Mouse (Mus musculus): ENCODE data around the gene Ehd4. TPM values are rescaled to one million over a fixed set of nuclear protein-coding genes. Genes with fewer than 3 reads are reported as not detected.
A peak's percentile ranks its signal among the peaks of the same experiment; 100 is the strongest.

Gene Ehd4
- polyA plus RNA-seq, 1 experiment from 2014 or later = 62.9 TPM

DNA sequence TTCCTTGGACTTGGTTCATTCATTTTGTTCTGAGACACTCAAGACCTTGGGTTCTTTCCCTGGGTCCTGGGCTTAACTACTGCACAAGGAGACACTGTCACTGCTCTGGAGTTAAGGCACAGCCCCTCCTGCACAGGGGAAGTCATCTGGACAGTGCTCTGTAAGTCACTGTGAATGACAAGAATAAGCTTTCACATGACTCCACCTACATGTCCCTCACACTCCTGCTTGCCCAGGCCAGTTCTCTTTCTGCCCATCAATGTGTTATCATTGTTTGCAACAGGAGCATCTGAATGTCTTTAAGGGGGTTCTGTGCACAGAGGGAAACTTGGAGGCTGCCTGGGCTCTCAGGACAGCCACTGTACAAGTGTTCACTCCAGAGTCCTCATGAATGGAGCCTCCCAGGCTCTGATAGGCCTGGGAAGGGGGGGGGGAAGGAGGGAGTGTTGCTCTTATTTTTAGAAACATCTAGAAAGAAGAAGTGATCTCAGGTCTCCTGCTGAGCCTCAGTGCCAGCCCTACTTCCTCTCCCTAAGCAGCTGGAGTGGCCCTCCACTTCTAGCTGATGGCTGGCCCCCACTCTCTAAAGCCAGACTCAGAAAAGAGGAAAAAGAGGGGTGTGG lies 19.8 kb downstream of the Ehd4 start:
- H3K27ac ChIP-seq (ENCODE audit: low read depth) = no peak overlapping the region
- TF ChIP-seq CTCF (IDR thresholded peaks at IDR 0.05; ENCODE audit: low read depth) = no peak

DNA sequence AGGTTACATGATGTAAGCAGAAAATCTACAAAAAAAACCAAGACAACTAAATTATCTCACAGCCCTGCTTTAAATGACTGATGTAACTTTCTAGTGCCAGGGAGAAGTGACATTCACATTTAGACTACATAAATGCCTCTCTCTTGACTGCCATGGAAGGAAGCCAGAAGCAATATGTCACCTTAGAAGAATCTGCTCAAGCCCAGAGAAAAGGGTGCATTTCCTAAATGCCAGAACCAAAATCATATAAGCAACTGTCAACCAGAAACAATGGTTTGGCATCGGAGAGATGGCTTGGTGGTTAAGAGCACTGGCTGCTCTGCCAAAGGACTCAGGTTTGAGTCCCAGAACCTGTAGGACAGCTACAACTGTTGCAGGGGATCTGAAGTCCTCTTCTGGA lies 22.5 kb downstream of the Ehd4 start:
- peaks cover 5% of the 10 kb centered on the region; the same call in 1 of the 2 replicates for H3K36me3 ChIP-seq (ENCODE audit: insufficient read depth)
- DNase-seq = peak; percentile 42
- ATAC-seq (ENCODE audit: insufficient read depth) = no peak
- no peak for TF ChIP-seq CTCF (IDR thresholded peaks at IDR 0.05; ENCODE audit: low read depth)
- H3K27me3 ChIP-seq (ENCODE audit: insufficient read depth, low read length) = no peaks in the 10 kb centered on the region
- no peak overlapping the region for H3K9ac ChIP-seq
- no peak overlapping the region for H3K4me2 ChIP-seq
- H3K27ac ChIP-seq (ENCODE audit: low read depth) = no peak overlapping the region
- WGBS = 67% methylated on average over 1 of the region's 1 CpGs
- no peaks in the 10 kb centered on the region for H3K9me3 ChIP-seq (ENCODE audit: low read depth, low read length)
- no peak overlapping the region for H3K4me3 ChIP-seq (ENCODE audit: low read depth, low read length)
- H3K4me1 ChIP-seq (ENCODE audit: insufficient read depth) = peaks cover 14% of the 10 kb centered on the region

More for the DNA sequence above, 19.8 kb downstream of the Ehd4 start:
- H3K9me3 ChIP-seq (ENCODE audit: low read depth, low read length) = no peaks in the 10 kb centered on the region
- no peak overlapping the region for H3K4me3 ChIP-seq (ENCODE audit: low read depth, low read length)
- no peak for ATAC-seq (ENCODE audit: insufficient read depth)
- no peak overlapping the region for H3K9ac ChIP-seq
- H3K4me1 ChIP-seq (ENCODE audit: insufficient read depth) = 0 out of 2 replicates have a peak, but pooled peaks cover 3% of the 10 kb centered on the region
- H3K4me2 ChIP-seq = no peak overlapping the region
- no peaks in the 10 kb centered on the region for H3K27me3 ChIP-seq (ENCODE audit: insufficient read depth, low read length)
- no peak for DNase-seq
- H3K36me3 ChIP-seq (ENCODE audit: insufficient read depth) = no peaks in the 10 kb centered on the region

DNA sequence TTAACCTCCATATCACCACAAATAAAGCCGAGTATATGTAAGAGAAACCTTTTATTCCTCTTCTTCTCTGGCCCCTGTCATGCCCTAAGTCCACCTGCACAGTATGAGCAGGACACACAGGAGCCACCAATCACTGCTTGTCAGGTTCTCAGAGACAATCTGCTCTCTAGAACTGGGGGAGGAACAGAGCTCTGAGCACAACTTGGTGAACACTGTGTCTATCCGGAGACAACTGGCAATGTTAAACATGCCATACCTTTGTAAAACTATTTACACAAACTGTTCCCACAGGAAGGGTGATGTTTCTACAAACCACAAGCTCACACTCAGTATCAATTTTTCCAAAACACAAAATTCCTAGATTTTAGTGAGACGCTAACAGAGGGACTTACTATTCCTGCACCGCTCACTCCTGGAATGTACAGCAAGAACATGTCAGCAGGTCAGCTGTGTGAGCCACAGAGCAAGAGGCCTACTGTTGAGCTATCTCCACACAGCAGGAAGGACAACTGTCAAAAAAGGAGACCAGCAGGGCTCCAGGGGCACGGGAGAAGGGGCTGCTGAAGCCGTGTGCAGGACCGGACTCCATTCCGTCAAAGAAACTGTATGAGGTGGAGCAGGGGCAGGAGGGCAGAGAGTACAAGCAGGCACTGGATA lies 25.0 kb downstream of the Ehd4 start:
- peaks cover 11% of the 10 kb centered on the region for H3K4me1 ChIP-seq (ENCODE audit: insufficient read depth)
- no peak overlapping the region for H3K4me3 ChIP-seq (ENCODE audit: low read depth, low read length)
- H3K9ac ChIP-seq = no peak overlapping the region
- H3K36me3 ChIP-seq (ENCODE audit: insufficient read depth) = peaks cover 8% of the 10 kb centered on the region; the same call in 1 of the 2 replicates
- ATAC-seq (ENCODE audit: insufficient read depth) (no peak), DNase-seq (no peak)
- H3K9me3 ChIP-seq (ENCODE audit: low read depth, low read length) = no peaks in the 10 kb centered on the region
- TF ChIP-seq CTCF (IDR thresholded peaks at IDR 0.05; ENCODE audit: low read depth) = no peak
- WGBS = 40% methylated on average over 8 of the region's 8 CpGs
- H3K27ac ChIP-seq (ENCODE audit: low read depth) = peak overlapping the region; percentile 84
- H3K4me2 ChIP-seq = no peak overlapping the region
- H3K27me3 ChIP-seq (ENCODE audit: insufficient read depth, low read length) = no peaks in the 10 kb centered on the region

DNA sequence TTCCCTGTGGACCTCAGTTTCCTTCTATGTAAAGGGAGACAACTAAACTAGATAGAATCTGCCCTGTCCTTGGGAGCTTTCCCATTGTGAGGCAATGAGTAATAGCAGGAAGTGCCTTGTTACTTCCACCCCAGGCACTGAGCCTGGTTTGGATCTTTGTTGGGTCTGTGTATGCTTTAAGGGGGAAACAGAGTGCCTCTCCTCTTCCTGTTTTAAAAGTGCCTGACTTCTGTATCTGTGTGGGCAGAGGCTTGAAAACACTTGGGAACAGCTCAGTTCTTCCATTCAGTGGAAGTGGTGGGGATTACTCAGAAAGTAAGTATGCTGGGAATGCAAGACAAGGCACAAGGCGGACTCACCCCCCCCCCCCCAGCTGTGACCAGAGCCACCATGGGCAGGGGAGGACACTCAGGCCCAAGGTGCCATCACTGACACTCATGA lies 25.8 kb downstream of the Ehd4 start:
- no peak for TF ChIP-seq CTCF (IDR thresholded peaks at IDR 0.05; ENCODE audit: low read depth)
- Histone ChIP-seq H3K4me1 (ENCODE audit: insufficient read depth) (peaks cover 11% of the 10 kb centered on the region), H3K36me3 (ENCODE audit: insufficient read depth) (peaks cover 8% of the 10 kb centered on the region; the same call in 1 of the 2 replicates), H3K9me3 (ENCODE audit: low read depth, low read length) (no peaks in the 10 kb centered on the region), H3K27me3 (ENCODE audit: insufficient read depth, low read length) (no peaks in the 10 kb centered on the region), H3K4me3 (ENCODE audit: low read depth, low read length) (no peak overlapping the region), H3K4me2 (no peak overlapping the region), H3K9ac (no peak overlapping the region), H3K27ac (ENCODE audit: low read depth) (peak overlapping the region; percentile 84)
- peak; percentile 79 for ATAC-seq (ENCODE audit: insufficient read depth)
- 50% methylated on average over 1 of the region's 1 CpGs for WGBS
- peak; percentile 72 for DNase-seq

DNA sequence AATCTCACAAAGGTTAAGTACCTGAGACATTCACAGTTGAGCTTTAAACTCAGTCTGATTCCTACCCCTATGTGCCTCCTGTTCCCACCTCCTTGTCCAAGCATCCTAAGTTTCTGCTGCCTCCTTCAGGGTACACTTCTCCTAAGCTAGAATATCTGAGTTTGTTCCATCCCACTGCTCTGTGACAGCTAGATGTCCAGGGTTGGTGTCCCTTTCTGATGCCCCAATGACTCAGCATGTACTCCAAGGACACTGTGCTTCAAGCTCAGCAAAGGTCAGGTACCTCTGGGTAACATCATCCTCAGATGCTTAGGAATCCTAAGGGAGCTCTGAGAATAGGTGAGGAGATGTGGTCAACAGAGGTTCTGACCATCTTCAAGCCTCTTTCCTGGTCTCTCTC lies 26.4 kb downstream of the Ehd4 start:
- H3K4me2 ChIP-seq = no peak overlapping the region
- no peak overlapping the region for H3K4me3 ChIP-seq (ENCODE audit: low read depth, low read length)
- H3K27ac ChIP-seq (ENCODE audit: low read depth) = peak overlapping the region; percentile 84
- no peaks in the 10 kb centered on the region for H3K27me3 ChIP-seq (ENCODE audit: insufficient read depth, low read length)
- H3K4me1 ChIP-seq (ENCODE audit: insufficient read depth) = peaks cover 11% of the 10 kb centered on the region
- no peak for DNase-seq
- H3K36me3 ChIP-seq (ENCODE audit: insufficient read depth) = peaks cover 8% of the 10 kb centered on the region; the same call in 1 of the 2 replicates
- no peak for ATAC-seq (ENCODE audit: insufficient read depth)
- no peak for TF ChIP-seq CTCF (IDR thresholded peaks at IDR 0.05; ENCODE audit: low read depth)
- no peaks in the 10 kb centered on the region for H3K9me3 ChIP-seq (ENCODE audit: low read depth, low read length)
- no peak overlapping the region for H3K9ac ChIP-seq

GRCm38 (mm10) chr2:120126901-120127300 lies 27.5 kb downstream of the Ehd4 start:
- Histone ChIP-seq H3K4me1 (ENCODE audit: insufficient read depth) (peaks cover 17% of the 10 kb centered on the region), H3K27ac (ENCODE audit: low read depth) (no peak overlapping the region), H3K36me3 (ENCODE audit: insufficient read depth) (peaks cover 8% of the 10 kb centered on the region; the same call in 1 of the 2 replicates), H3K27me3 (ENCODE audit: insufficient read depth, low read length) (no peaks in the 10 kb centered on the region), H3K9me3 (ENCODE audit: low read depth, low read length) (no peaks in the 10 kb centered on the region), H3K4me3 (ENCODE audit: low read depth, low read length) (no peak overlapping the region), H3K9ac (no peak overlapping the region), H3K4me2 (no peak overlapping the region)
- ATAC-seq (ENCODE audit: insufficient read depth) = no peak
- WGBS = 78% methylated on average over 1 of the region's 1 CpGs
- no peak for TF ChIP-seq CTCF (IDR thresholded peaks at IDR 0.05; ENCODE audit: low read depth)
- DNase-seq = no peak

DNA sequence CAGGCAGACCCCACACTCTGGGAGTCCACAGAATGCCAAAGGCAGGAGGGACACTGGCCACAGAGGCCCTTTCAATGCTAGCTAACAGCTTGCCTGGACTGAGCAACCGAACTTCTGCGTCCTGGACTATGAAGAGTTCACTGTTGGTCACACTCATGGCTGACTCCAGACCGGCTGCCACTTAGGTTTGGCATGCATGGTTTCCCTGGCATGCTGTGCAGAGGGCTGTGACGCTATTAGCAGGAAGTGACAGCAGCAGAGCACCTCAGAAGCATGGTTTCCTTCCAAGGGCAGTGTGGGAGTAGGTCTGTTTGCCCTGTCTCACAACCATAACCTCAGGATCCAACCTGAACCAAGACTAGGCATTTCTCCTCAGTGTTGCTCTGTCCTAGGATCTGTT lies 28.0 kb downstream of the Ehd4 start:
- Histone ChIP-seq H3K36me3 (ENCODE audit: insufficient read depth) (peaks cover 8% of the 10 kb centered on the region; the same call in 1 of the 2 replicates), H3K9me3 (ENCODE audit: low read depth, low read length) (no peaks in the 10 kb centered on the region), H3K4me3 (ENCODE audit: low read depth, low read length) (no peak overlapping the region), H3K27me3 (ENCODE audit: insufficient read depth, low read length) (no peaks in the 10 kb centered on the region), H3K9ac (no peak overlapping the region), H3K27ac (ENCODE audit: low read depth) (no peak overlapping the region), H3K4me2 (no peak overlapping the region), H3K4me1 (ENCODE audit: insufficient read depth) (peaks cover 17% of the 10 kb centered on the region)
- WGBS = 80% methylated on average over 4 of the region's 4 CpGs
- DNase-seq (no peak), ATAC-seq (ENCODE audit: insufficient read depth) (no peak)
- TF ChIP-seq CTCF (IDR thresholded peaks at IDR 0.05; ENCODE audit: low read depth) = no peak
